Mouse (Mus musculus) embryo, embryonic 10.5 days (tissue): ENCODE results near the gene Lhx1.

ENCODE experiments used
- DNase-seq: peaks from one replicate; pipeline ENCODE4 v3.0.0-alpha.2; 2015; ENCODE audit warnings: low spot score

The Lhx1 gene

DNA sequence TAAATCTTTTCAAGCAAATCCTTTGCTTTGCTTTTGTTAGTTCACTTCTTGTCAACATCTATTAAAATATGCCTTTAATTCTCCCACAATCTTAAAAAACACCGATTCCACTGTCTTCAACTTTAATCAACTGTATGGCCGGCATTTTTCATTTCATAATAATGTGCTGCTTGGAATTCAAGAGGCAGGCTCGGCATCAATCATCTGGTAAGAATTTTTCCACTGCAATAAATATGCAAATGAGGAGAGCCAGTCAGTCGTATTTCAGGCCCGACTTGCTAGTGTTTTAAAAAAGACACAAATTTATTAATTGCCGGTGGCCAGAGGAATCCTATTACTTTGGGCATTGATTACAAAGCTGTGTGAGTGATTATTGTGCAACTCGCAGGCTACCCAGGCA lies 43.7 kb downstream of the Lhx1 start:
- no peak for DNase-seq

DNA sequence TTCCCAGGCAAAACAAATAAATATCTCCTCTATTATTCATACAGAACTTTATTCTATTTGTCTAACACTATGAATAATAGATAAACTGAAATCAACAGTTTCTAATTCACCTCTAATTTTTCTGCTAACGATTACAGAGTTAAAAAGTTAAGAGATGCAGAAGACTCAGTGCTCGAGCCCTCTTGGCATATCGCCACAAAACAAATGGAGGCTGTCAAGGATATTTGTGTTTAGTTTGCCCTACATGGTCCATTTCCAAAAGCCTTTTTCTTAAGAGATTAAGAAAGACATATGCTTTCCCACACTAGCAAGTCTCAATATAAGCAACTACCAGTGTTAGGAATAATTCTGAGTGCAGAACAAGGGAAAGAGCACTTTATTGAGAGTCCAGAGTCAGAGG lies 44.9 kb downstream of the Lhx1 start:
- DNase-seq = no peak

DNA sequence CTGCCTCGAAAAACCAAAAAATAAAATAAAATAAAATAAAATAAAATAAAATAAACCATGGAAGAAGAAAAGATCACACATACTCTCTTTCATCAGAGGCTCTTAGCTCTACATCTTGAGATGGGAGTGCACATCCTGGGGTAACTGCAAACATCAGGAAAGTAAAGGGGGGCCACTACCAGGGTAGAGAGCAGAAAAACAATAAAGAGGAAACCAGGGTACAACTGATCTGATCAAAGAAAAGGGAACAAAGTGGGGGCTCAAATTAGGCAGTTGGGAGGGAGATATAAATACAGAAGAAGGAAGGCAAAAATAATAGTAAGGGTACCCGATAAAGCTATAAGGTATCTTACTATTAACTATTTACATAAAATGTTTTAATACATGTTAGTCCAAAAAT lies 48.7 kb downstream of the Lhx1 start:
- no peak for DNase-seq

- DNase-seq = no peak
These were observed 49.3 kb downstream of the Lhx1 start for GRCm38 (mm10) chr11:84475991-84476390.

GRCm38 (mm10) chr11:84473093-84473667 lies 52.2 kb downstream of the Lhx1 start:
- DNase-seq = no peak
